Mouse (Mus musculus): ENCODE data around the gene Atg2a. TPM values are rescaled to one million over a fixed set of nuclear protein-coding genes. Genes with fewer than 3 reads are reported as not detected.

The Atg2a gene
- polyA plus RNA-seq, 1 experiment from 2014 or later: 11.1 TPM

DNA sequence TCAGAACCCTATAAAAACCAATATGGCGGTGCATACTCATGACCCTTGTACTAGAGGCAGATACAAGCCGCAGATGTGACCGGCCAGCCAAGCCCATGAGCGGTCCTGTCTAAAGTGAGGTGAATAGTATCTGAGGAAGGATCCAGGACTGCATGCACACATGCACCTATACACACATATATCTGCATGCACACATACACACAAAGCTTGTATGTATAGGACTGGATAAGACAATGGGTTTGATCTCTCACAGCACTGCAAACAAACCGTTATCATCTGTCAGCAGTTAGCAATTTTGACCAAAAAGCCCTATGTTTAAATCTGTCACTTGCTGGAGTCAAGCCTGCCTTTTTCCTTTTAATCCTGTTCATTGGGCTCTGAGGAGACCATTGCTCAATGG, 60.6 kb downstream of the Atg2a start:
- Histone ChIP-seq H3K4me1 (ENCODE audit: control insufficient read depth, insufficient read depth, low read length) (0 out of 2 replicates have a peak, but pooled peaks cover 4% of the 10 kb centered on the region), H3K27me3 (replicated peaks; ENCODE audit: control insufficient read depth, insufficient read depth, low read length) (no peaks in the 10 kb centered on the region), H3K4me2 (ENCODE audit: low read depth, low read length) (no peak overlapping the region), H3K9me3 (ENCODE audit: control insufficient read depth, low read length) (no peaks in the 10 kb centered on the region), H3K36me3 (ENCODE audit: control insufficient read depth, insufficient read depth, low read length) (peaks cover 29% of the 10 kb centered on the region), H3K4me3 (ENCODE audit: low read depth, low read length) (no peak overlapping the region), H3K9ac (ENCODE audit: low read depth, low read length) (no peak overlapping the region), H3K27ac (replicated peaks; ENCODE audit: low read depth, low read length) (peak overlapping the region; percentile 30; the same call in 1 of the 2 replicates)
- no peak for DNase-seq (ENCODE audit: low spot score)
- WGBS: 89% methylated on average over 5 of the region's 5 CpGs
- ATAC-seq (ENCODE audit: low read depth): no peak

DNA sequence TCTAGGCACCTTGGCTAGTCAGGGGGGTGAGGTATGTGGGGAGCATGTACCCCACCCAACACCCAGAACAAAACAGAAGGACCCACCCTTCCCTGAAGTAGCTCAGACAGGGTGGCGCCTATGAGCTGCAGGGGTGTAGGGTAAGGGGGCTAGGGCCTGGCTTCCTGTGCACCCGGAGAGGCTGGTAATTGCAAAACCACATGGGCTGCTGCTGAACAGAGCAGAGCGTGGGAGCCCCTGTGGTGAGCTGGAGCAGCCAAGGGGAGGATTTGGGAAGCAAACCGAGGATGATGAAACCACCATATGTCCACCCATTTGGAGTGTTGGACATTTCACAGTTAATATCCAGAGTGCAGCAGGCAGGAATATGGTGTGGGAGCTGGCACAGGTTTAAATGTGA, 61.1 kb downstream of the Atg2a start:
- Histone ChIP-seq H3K4me2 (ENCODE audit: low read depth, low read length) (no peak overlapping the region), H3K9me3 (ENCODE audit: control insufficient read depth, low read length) (no peaks in the 10 kb centered on the region), H3K4me1 (ENCODE audit: control insufficient read depth, insufficient read depth, low read length) (0 out of 2 replicates have a peak, but pooled peaks cover 4% of the 10 kb centered on the region), H3K4me3 (ENCODE audit: low read depth, low read length) (no peak overlapping the region), H3K36me3 (ENCODE audit: control insufficient read depth, insufficient read depth, low read length) (peaks cover 25% of the 10 kb centered on the region), H3K27me3 (replicated peaks; ENCODE audit: control insufficient read depth, insufficient read depth, low read length) (no peaks in the 10 kb centered on the region), H3K9ac (ENCODE audit: low read depth, low read length) (no peak overlapping the region), H3K27ac (replicated peaks; ENCODE audit: low read depth, low read length) (peak overlapping the region; percentile 30; the same call in 1 of the 2 replicates)
- 37% methylated on average over 4 of the region's 4 CpGs for WGBS
- 0 out of 2 replicates have a peak, but pooled peaks have one; percentile 10 for ATAC-seq (ENCODE audit: low read depth)
- peak; percentile 50 for DNase-seq (ENCODE audit: low spot score)

DNA sequence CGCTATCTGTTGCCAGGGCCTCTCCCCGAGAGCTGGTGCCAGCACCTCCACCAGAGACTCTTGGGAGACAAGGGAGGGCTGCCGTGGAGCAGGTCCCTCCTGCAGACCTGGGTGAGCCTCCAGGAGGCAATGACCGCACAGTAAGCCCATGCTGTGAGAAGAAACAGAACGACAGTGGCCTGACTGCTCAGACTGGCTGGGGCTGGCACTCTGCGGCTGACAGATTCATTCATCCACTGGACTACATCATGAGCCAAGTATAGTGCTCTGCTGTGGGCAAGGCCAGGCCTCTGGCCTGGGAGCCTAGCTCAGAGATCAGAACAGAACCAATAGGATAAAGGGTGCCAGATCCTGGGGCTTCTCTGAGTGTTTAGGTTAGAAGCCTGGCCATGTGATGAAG, 62.4 kb downstream of the Atg2a start:
- H3K9ac ChIP-seq (ENCODE audit: low read depth, low read length): no peak overlapping the region
- no peak for ATAC-seq (ENCODE audit: low read depth)
- 0 out of 2 replicates have a peak, but pooled peaks cover 4% of the 10 kb centered on the region for H3K4me1 ChIP-seq (ENCODE audit: control insufficient read depth, insufficient read depth, low read length)

DNA sequence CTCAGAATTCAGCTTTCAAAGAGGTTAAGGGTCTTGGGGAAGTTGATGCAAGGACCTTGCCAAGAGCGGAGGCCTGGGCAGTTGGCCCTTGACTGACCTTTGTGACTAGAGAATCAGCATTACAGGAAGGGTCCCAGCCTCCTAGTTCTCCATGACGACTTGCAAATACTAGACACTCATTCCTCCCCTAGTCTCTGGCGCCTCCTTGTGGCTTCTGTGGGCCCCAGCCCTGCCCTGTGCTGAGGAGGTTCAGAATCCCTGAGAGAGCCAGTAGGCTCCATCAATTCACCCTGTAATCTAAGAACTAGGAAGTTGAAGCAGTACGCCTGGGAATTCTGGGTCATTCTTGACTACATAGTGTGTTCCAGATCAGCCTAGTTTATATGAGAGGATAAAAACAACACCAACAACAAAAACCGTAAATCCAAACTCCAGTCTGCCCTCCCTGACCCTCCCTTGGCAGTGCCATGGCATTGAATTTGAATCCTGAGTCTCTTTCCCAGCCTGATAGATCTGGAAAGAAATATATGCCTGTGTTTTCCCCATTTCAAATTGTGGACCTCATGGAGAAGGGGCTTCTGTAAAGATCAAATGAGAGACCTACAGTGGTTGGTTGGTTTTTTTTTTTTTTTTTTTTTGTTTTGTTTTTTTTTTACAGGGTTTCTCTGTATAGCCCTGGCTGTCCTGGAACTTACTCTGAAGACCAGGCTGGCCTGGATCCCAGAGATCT, 63.5 kb downstream of the Atg2a start:
- no peaks in the 10 kb centered on the region for H3K9me3 ChIP-seq (ENCODE audit: control insufficient read depth, low read length)
- H3K4me1 ChIP-seq (ENCODE audit: control insufficient read depth, insufficient read depth, low read length): 0 out of 2 replicates have a peak, but pooled peaks cover 4% of the 10 kb centered on the region
- no peaks in the 10 kb centered on the region for H3K27me3 ChIP-seq (replicated peaks; ENCODE audit: control insufficient read depth, insufficient read depth, low read length)
- H3K4me2 ChIP-seq (ENCODE audit: low read depth, low read length): no peak overlapping the region
- 0 out of 2 replicates have a peak overlapping the region, but pooled peaks have one; percentile 74 for H3K27ac ChIP-seq (replicated peaks; ENCODE audit: low read depth, low read length)
- H3K36me3 ChIP-seq (ENCODE audit: control insufficient read depth, insufficient read depth, low read length): peaks cover 5% of the 10 kb centered on the region; the same call in 1 of the 2 replicates
- no peak overlapping the region for H3K9ac ChIP-seq (ENCODE audit: low read depth, low read length)
- DNase-seq (ENCODE audit: low spot score): peak; percentile 87
- ATAC-seq (ENCODE audit: low read depth): peak; percentile 37
- no peak overlapping the region for H3K4me3 ChIP-seq (ENCODE audit: low read depth, low read length)
- WGBS: 22% methylated on average over 5 of the region's 5 CpGs

More for the DNA sequence above, 62.4 kb downstream of the Atg2a start:
- no peaks in the 10 kb centered on the region for H3K27me3 ChIP-seq (replicated peaks; ENCODE audit: control insufficient read depth, insufficient read depth, low read length)
- H3K9me3 ChIP-seq (ENCODE audit: control insufficient read depth, low read length): no peaks in the 10 kb centered on the region
- no peak overlapping the region for H3K27ac ChIP-seq (replicated peaks; ENCODE audit: low read depth, low read length)
- H3K4me3 ChIP-seq (ENCODE audit: low read depth, low read length): no peak overlapping the region
- WGBS: 79% methylated on average over 6 of the region's 6 CpGs
- no peak for DNase-seq (ENCODE audit: low spot score)
- peaks cover 12% of the 10 kb centered on the region for H3K36me3 ChIP-seq (ENCODE audit: control insufficient read depth, insufficient read depth, low read length)
- no peak overlapping the region for H3K4me2 ChIP-seq (ENCODE audit: low read depth, low read length)

- Histone ChIP-seq H3K4me2 (ENCODE audit: low read depth, low read length) (peak overlapping the region; percentile 57), H3K27ac (replicated peaks; ENCODE audit: low read depth, low read length) (peak overlapping the region; percentile 74), H3K9me3 (ENCODE audit: control insufficient read depth, low read length) (no peaks in the 10 kb centered on the region), H3K9ac (ENCODE audit: low read depth, low read length) (peak overlapping the region; percentile 74), H3K27me3 (replicated peaks; ENCODE audit: control insufficient read depth, insufficient read depth, low read length) (no peaks in the 10 kb centered on the region), H3K4me3 (ENCODE audit: low read depth, low read length) (peak overlapping the region; percentile 58), H3K36me3 (ENCODE audit: control insufficient read depth, insufficient read depth, low read length) (peaks cover 7% of the 10 kb centered on the region; the same call in 1 of the 2 replicates), H3K4me1 (ENCODE audit: control insufficient read depth, insufficient read depth, low read length) (0 out of 2 replicates have a peak, but pooled peaks cover 4% of the 10 kb centered on the region)
- 55% methylated on average over 8 of the region's 8 CpGs for WGBS
- no peak for DNase-seq (ENCODE audit: low spot score)
- no peak for ATAC-seq (ENCODE audit: low read depth)
Measured at GRCm38 (mm10) chr19:6305517-6306115, 64.1 kb downstream of the Atg2a start.

DNA sequence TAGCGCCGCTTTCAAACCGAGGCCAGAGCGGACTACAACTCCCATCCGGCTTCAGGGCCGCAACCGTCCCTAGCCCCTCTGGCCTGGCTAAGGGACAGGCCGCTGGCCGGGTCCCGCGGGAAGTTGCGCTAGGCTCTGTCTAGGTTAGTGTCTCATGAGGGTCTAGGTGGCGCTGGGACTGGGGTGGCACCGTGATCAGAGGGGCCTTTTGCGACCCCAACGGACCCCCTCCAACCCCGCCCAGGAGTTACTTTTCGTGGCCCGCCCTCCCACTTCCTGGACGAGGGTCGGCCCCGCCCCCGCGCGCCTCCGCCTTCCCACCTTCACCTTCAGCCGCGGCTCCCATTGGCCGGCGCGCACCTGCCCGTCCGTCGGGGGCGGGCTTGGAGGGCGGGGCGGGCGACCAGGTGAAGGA, 64.7 kb downstream of the Atg2a start, which contains the start of gene Cdc42bpg:
TSS of gene Cdc42bpg (plus strand) at position 320 of the 415 bp plus-strand sequence.
- Histone ChIP-seq H3K36me3 (ENCODE audit: control insufficient read depth, insufficient read depth, low read length) (peaks cover 10% of the 10 kb centered on the region; the same call in 1 of the 2 replicates), H3K27ac (replicated peaks; ENCODE audit: low read depth, low read length) (peak within 1 kb of the TSS; percentile 74), H3K4me2 (ENCODE audit: low read depth, low read length) (peak within 1 kb of the TSS; percentile 57), H3K4me1 (ENCODE audit: control insufficient read depth, insufficient read depth, low read length) (0 out of 2 replicates have a peak, but pooled peaks cover 4% of the 10 kb centered on the region), H3K27me3 (replicated peaks; ENCODE audit: control insufficient read depth, insufficient read depth, low read length) (no peaks in the 10 kb centered on the region), H3K9me3 (ENCODE audit: control insufficient read depth, low read length) (no peaks in the 10 kb centered on the region), H3K9ac (ENCODE audit: low read depth, low read length) (peak within 1 kb of the TSS; percentile 74), H3K4me3 (ENCODE audit: low read depth, low read length) (peak within 1 kb of the TSS; percentile 58)
- WGBS: 1% methylated on average over 11 of the region's 38 CpGs
- DNase-seq (ENCODE audit: low spot score) (peak; percentile 91), ATAC-seq (ENCODE audit: low read depth) (peak; percentile 86)

DNA sequence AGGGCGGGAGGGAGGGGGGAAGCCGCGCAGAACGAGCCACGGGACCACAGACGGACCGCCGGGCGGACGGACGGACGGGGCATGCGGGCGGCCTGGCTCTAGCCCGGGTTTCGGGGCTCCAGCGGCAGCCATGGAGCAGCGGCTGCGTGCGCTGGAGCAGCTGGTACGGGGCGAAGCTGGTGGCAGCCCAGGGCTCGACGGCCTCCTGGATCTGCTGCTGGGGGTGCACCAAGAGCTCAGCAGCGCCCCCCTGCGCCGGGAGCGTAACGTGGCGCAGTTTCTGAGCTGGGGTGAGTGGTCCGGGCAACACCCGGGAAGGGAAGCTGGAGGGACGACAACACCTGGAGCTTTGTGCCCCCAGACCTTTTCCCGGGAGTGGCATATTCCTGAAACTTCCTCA, 65.1 kb downstream of the Atg2a start:
- Histone ChIP-seq H3K9ac (ENCODE audit: low read depth, low read length) (peak overlapping the region; percentile 74), H3K4me1 (ENCODE audit: control insufficient read depth, insufficient read depth, low read length) (0 out of 2 replicates have a peak, but pooled peaks cover 4% of the 10 kb centered on the region), H3K4me3 (ENCODE audit: low read depth, low read length) (peak overlapping the region; percentile 58), H3K36me3 (ENCODE audit: control insufficient read depth, insufficient read depth, low read length) (peaks cover 12% of the 10 kb centered on the region; the same call in 1 of the 2 replicates), H3K4me2 (ENCODE audit: low read depth, low read length) (peak overlapping the region; percentile 57), H3K27ac (replicated peaks; ENCODE audit: low read depth, low read length) (0 out of 2 replicates have a peak overlapping the region, but pooled peaks have one; percentile 5), H3K27me3 (replicated peaks; ENCODE audit: control insufficient read depth, insufficient read depth, low read length) (no peaks in the 10 kb centered on the region), H3K9me3 (ENCODE audit: control insufficient read depth, low read length) (no peaks in the 10 kb centered on the region)
- 0% methylated on average over 2 of the region's 34 CpGs for WGBS
- DNase-seq (ENCODE audit: low spot score): peak; percentile 79
- peak; percentile 73 for ATAC-seq (ENCODE audit: low read depth)

DNA sequence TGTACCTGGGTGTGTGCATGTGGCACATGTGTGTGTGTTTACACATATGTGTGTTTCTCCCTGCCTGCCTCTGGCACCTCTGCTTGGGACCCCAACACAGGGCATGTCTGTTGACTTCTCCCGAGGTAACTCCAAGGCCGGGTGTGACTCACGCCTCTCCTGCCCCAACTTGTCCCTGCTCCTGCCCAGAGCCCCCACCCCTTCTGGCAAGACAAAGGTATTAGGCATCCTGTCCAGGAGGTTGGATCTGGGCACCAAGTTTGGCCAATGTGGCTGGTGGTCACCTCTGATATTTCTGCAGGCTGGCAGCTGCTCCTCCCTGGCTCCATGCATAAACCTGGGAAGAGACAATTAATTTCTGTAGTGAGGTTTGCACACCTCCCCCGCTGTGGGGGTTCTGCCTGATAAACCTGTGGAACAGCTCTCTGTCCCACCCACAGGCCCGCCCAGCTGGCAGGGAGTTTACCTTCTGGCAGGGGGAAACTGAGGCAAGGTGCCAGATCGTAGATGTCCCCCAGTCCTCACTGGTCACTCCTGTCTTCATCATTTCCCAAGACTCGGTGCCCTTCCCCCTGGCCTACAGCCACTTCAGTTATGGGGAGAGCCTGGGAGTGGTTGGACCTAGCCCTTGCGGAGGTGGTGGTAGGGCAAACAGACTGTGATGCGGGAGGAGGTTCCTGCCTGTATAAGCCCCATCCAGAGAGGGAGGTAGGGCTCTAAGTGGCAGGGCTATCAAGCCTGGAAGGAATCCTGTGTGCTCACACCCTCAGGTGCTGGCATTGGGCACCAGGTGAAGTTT, 66.5 kb downstream of the Atg2a start:
- Histone ChIP-seq H3K36me3 (ENCODE audit: control insufficient read depth, insufficient read depth, low read length) (peaks cover 26% of the 10 kb centered on the region; the same call in 1 of the 2 replicates), H3K4me1 (ENCODE audit: control insufficient read depth, insufficient read depth, low read length) (0 out of 2 replicates have a peak, but pooled peaks cover 1% of the 10 kb centered on the region), H3K4me3 (ENCODE audit: low read depth, low read length) (peak overlapping the region; percentile 58; the same call in 1 of the 2 replicates), H3K27me3 (replicated peaks; ENCODE audit: control insufficient read depth, insufficient read depth, low read length) (no peaks in the 10 kb centered on the region), H3K9ac (ENCODE audit: low read depth, low read length) (peak overlapping the region; percentile 74; the same call in 1 of the 2 replicates), H3K27ac (replicated peaks; ENCODE audit: low read depth, low read length) (no peak overlapping the region), H3K4me2 (ENCODE audit: low read depth, low read length) (peak overlapping the region; percentile 57), H3K9me3 (ENCODE audit: control insufficient read depth, low read length) (no peaks in the 10 kb centered on the region)
- peak; percentile 38 for DNase-seq (ENCODE audit: low spot score)
- WGBS: 74% methylated on average over 9 of the region's 9 CpGs
- no peak for ATAC-seq (ENCODE audit: low read depth)

Data from embryonic facial prominence, embryonic 14.5 days (tissue).